33 mouse cellular contexts compared by ENCODE assay signal in the genomic region with DNA sequence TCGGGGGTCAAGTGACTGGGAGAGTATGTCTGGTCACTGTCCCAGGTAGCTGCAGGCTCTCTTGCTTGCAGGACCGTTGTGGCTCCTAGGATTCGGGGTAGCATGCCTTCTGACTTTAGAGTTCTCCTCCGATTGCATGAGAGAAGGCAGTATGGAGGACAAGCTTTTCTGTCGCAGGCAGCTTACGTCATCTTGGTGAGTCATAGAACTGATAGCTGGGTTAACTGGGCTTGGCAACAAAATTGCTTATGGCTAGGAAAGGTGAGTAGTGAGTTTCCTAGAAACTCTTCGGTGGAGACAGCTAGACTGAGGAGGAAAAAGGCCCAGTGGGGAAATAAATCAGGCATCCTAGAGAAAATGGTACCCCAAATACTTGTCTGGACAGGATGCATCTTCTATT.
"Had no signal": no experiment of that assay in that cellular context is flagged by ENCODE, and none has a peak within 500 bp of the region (broad histone marks: within the 10 kb centered on the region; RNA-seq: fewer than 3 reads in every experiment).

No protein-coding gene starts in this region.

- DNase-seq: heart, postnatal 10 days; heart, postnatal 14 days; heart, postnatal 36 days; heart, postnatal 4 days; kidney, adult 11 months; kidney, adult 18-20 months; kidney, adult 2 months; kidney, adult 8-10 months; kidney, adult 9 months; kidney, postnatal 10 days; kidney, postnatal 14 days; kidney, postnatal 36 days; kidney, postnatal 4 days; layer of hippocampus, adult 9-11 months; layer of hippocampus, postnatal 36 days had no signal

- H3K4me1 ChIP-seq: heart, embryonic 12.5 days; heart, embryonic 13.5 days; heart, embryonic 15.5 days; hindbrain, embryonic 10.5 days; hindbrain, embryonic 12.5 days; hindbrain, embryonic 13.5 days; hindbrain, embryonic 15.5 days; intestine, embryonic 15.5 days; kidney, embryonic 15.5 days had no signal

- ATAC-seq: hindbrain, embryonic 16.5 days; hindbrain, postnatal 0 days; inflammation-experienced regulatory T-cells, adult 6 months; intestine, embryonic 15.5 days; intestine, embryonic 16.5 days; intestine, postnatal 0 days had no signal

- H3K4me2 ChIP-seq: heart, embryonic 12.5 days; heart, embryonic 13.5 days; heart, embryonic 15.5 days; hindbrain, embryonic 12.5 days; hindbrain, embryonic 13.5 days; hindbrain, embryonic 14.5 days; hindbrain, embryonic 15.5 days; intestine, embryonic 15.5 days; kidney, embryonic 15.5 days had no signal

- H3K4me3 ChIP-seq: heart, embryonic 12.5 days; heart, embryonic 13.5 days; heart, embryonic 15.5 days; hindbrain, embryonic 10.5 days; hindbrain, embryonic 12.5 days; hindbrain, embryonic 13.5 days; hindbrain, embryonic 15.5 days; intestine, embryonic 15.5 days; kidney, embryonic 15.5 days; layer of hippocampus, adult 2 months; left cerebral cortex, adult 2 months had no signal

- H3K27me3 ChIP-seq: heart, embryonic 12.5 days; heart, embryonic 13.5 days; heart, embryonic 15.5 days; hindbrain, embryonic 12.5 days; hindbrain, embryonic 13.5 days; hindbrain, embryonic 15.5 days; intestine, embryonic 15.5 days; kidney, embryonic 15.5 days had no signal

- H3K9me3 ChIP-seq: heart, embryonic 13.5 days; heart, embryonic 15.5 days; hindbrain, embryonic 10.5 days; hindbrain, embryonic 12.5 days; hindbrain, embryonic 13.5 days; hindbrain, embryonic 15.5 days; intestine, embryonic 15.5 days; kidney, embryonic 15.5 days had no signal

- H3K9ac ChIP-seq: heart, embryonic 12.5 days; heart, embryonic 13.5 days; heart, embryonic 15.5 days; hindbrain, embryonic 12.5 days; hindbrain, embryonic 13.5 days; hindbrain, embryonic 14.5 days; hindbrain, embryonic 15.5 days; intestine, embryonic 15.5 days; kidney, embryonic 15.5 days had no signal

- H3K27ac ChIP-seq: heart, embryonic 13.5 days; heart, embryonic 15.5 days; hindbrain, embryonic 10.5 days; hindbrain, embryonic 12.5 days; hindbrain, embryonic 13.5 days; hindbrain, embryonic 14.5 days; hindbrain, embryonic 15.5 days; hindbrain, postnatal 0 days; intestine, embryonic 15.5 days; kidney, embryonic 15.5 days; kidney, postnatal 0 days; layer of hippocampus, adult 2 months; left cerebral cortex, adult 2 months had no signal

- H3K36me3 ChIP-seq: heart, embryonic 12.5 days; heart, embryonic 13.5 days; heart, embryonic 15.5 days; hindbrain, embryonic 10.5 days; hindbrain, embryonic 12.5 days; hindbrain, embryonic 13.5 days; hindbrain, embryonic 15.5 days; intestine, embryonic 15.5 days; kidney, embryonic 15.5 days had no signal
